8 mouse cellular contexts compared by ENCODE assay signal in genomic region chr1:160308996-160309395, GRCm38 (mm10).
DNase-seq lines count a peak whose midpoint lies in the region; ATAC-seq and TF ChIP-seq lines count a peak whose summit lies in the region.

No protein-coding gene starts in this region.

- H3K27me3 ChIP-seq in hindbrain, postnatal 0 days (ENCODE audit: insufficient read depth, low read length) = no peaks in the 10 kb centered on the region
- H3K27me3 ChIP-seq in hindbrain, embryonic 10.5 days (ENCODE audit: insufficient read depth, poor library complexity, severe bottlenecking) = no peaks in the 10 kb centered on the region
- H3K27me3 ChIP-seq in liver, embryonic 16.5 days (ENCODE audit: control insufficient read depth, insufficient read depth, low read depth, low read length) = no peaks in the 10 kb centered on the region
- H3K27me3 ChIP-seq in splenic B cell, adult 2 months (ENCODE audit: control insufficient read depth, insufficient read depth, low read length, poor library complexity, severe bottlenecking) = no peaks in the 10 kb centered on the region
- H3K27me3 ChIP-seq in forebrain, embryonic 15.5 days = no peaks in the 10 kb centered on the region

- no peaks in the 10 kb centered on the region for H3K9me3 ChIP-seq in hindbrain, postnatal 0 days (ENCODE audit: low read length)
- H3K9me3 ChIP-seq in hindbrain, embryonic 10.5 days = no peaks in the 10 kb centered on the region
- H3K9me3 ChIP-seq in liver, embryonic 16.5 days (replicated peaks; ENCODE audit: control insufficient read depth, low read length) = no peaks in the 10 kb centered on the region
- H3K9me3 ChIP-seq in forebrain, embryonic 15.5 days = no peaks in the 10 kb centered on the region

- 27% methylated on average over 7 of the region's 7 CpGs for WGBS in hindbrain, postnatal 0 days
- WGBS in hindbrain, embryonic 10.5 days = 27% methylated on average over 7 of the region's 7 CpGs
- WGBS in liver, embryonic 16.5 days (ENCODE audit: insufficient replicate concordance) = 17% methylated on average over 7 of the region's 7 CpGs
- 7% methylated on average over 7 of the region's 7 CpGs for WGBS in forebrain, embryonic 15.5 days

- H3K36me3 ChIP-seq in hindbrain, postnatal 0 days (ENCODE audit: insufficient read depth, low read length) = no peaks in the 10 kb centered on the region
- H3K36me3 ChIP-seq in hindbrain, embryonic 10.5 days = no peaks in the 10 kb centered on the region
- H3K36me3 ChIP-seq in liver, embryonic 16.5 days (ENCODE audit: control insufficient read depth, insufficient read depth) = no peaks in the 10 kb centered on the region
- H3K36me3 ChIP-seq in splenic B cell, adult 2 months (ENCODE audit: control insufficient read depth, insufficient read depth, low read length, poor library complexity, severe bottlenecking) = peaks cover 1% of the 10 kb centered on the region; the same call in 1 of the 2 replicates
- no peaks in the 10 kb centered on the region for H3K36me3 ChIP-seq in forebrain, embryonic 15.5 days

- ATAC-seq in hindbrain, postnatal 0 days = no peak
- peak; percentile 84 for ATAC-seq in granulocyte monocyte progenitor cell, adult 5-6 weeks (replicated peaks; ENCODE audit: poor library complexity, severe bottlenecking)
- ATAC-seq in liver, embryonic 16.5 days (ENCODE audit: low read depth) = peak; percentile 30; the same call in 1 of the 2 replicates
- no peak for ATAC-seq in forebrain, embryonic 15.5 days (replicated peaks)

- H3K9ac ChIP-seq in hindbrain, postnatal 0 days (replicated peaks; ENCODE audit: low read length) = no peak overlapping the region
- no peak overlapping the region for H3K9ac ChIP-seq in liver, embryonic 16.5 days (ENCODE audit: low read depth, low read length)
- H3K9ac ChIP-seq in forebrain, embryonic 15.5 days (replicated peaks) = no peak overlapping the region

- no peak overlapping the region for H3K4me2 ChIP-seq in hindbrain, postnatal 0 days (ENCODE audit: low read depth, low read length)
- H3K4me2 ChIP-seq in liver, embryonic 16.5 days (ENCODE audit: low read depth, low read length) = peak overlapping the region; percentile 51
- H3K4me2 ChIP-seq in forebrain, embryonic 15.5 days (replicated peaks) = no peak overlapping the region

- H3K27ac ChIP-seq in hindbrain, postnatal 0 days = no peak overlapping the region
- H3K27ac ChIP-seq in hindbrain, embryonic 10.5 days = no peak overlapping the region
- H3K27ac ChIP-seq in liver, embryonic 16.5 days (ENCODE audit: low read length) = peak overlapping the region; percentile 6; the same call in 1 of the 2 replicates
- no peak overlapping the region for H3K27ac ChIP-seq in forebrain, embryonic 15.5 days (replicated peaks)

- no peaks in the 10 kb centered on the region for H3K4me1 ChIP-seq in hindbrain, postnatal 0 days (ENCODE audit: insufficient read depth, low read length)
- H3K4me1 ChIP-seq in hindbrain, embryonic 10.5 days (replicated peaks) = peaks cover 11% of the 10 kb centered on the region
- peaks cover 21% of the 10 kb centered on the region for H3K4me1 ChIP-seq in liver, embryonic 16.5 days (ENCODE audit: control insufficient read depth, low read depth, low read length)
- peaks cover 8% of the 10 kb centered on the region; the same call in 1 of the 2 replicates for H3K4me1 ChIP-seq in forebrain, embryonic 15.5 days

- peak; percentile 35; the same call in 1 of the 2 replicates for TF ChIP-seq CTCF in hindbrain, postnatal 0 days (IDR thresholded peaks at IDR 0.05; ENCODE audit: low read depth)

- no peak overlapping the region for H3K4me3 ChIP-seq in hindbrain, postnatal 0 days (ENCODE audit: low read length)
- no peak overlapping the region for H3K4me3 ChIP-seq in hindbrain, embryonic 10.5 days
- peak overlapping the region; percentile 23; the same call in 1 of the 2 replicates for H3K4me3 ChIP-seq in liver, embryonic 16.5 days (ENCODE audit: low read depth, low read length)
- no peak overlapping the region for H3K4me3 ChIP-seq in forebrain, embryonic 15.5 days

- no peak for DNase-seq in hindbrain, postnatal 0 days (ENCODE audit: low spot score)
- no peak for DNase-seq in hindbrain, embryonic 10.5 days (ENCODE audit: low spot score)
- DNase-seq in splenic B cell, adult 2 months (ENCODE audit: low read depth, low spot score) = peak; percentile 82
- no peak for DNase-seq in gastrocnemius, adult 8-10 months (ENCODE audit: low spot score in 2 of 2)
- no peak for DNase-seq in yolk sac, embryonic 10.5 days (ENCODE audit: low spot score)

Comparison
In these comparisons a context has a peak if more than half of its experiments do, and no peak if none do; other contexts are left out.
1. ATAC-seq: peak in granulocyte monocyte progenitor cell, adult 5-6 weeks (single experiment) and liver, embryonic 16.5 days (single experiment); none in hindbrain, postnatal 0 days (single experiment) and forebrain, embryonic 15.5 days (single experiment).